Mouse (Mus musculus) midbrain, embryonic 11.5 days (tissue): ENCODE data around the gene Adh1. TPM values are rescaled to one million over a fixed set of nuclear protein-coding genes. Genes with fewer than 3 reads are reported as not detected.
A peak's percentile ranks its signal among the peaks of the same experiment; 100 is the strongest.

Experiments
- ATAC-seq: fragments of 200-750 bp; cut with Nextera tagmentation; 2 replicates; pipeline ENCODE4 v1.8.0; 2017; ENCODE audit warnings: moderate TSS enrichment, moderate library complexity; ENCODE audit not compliant: low FRiP score
- DNase-seq: peaks from one replicate; pipeline ENCODE4 v3.0.0; 2015; ENCODE audit warnings: low spot score; ENCODE audit errors: missing footprints
- H3K27ac ChIP-seq: fragments of 300-500 bp; sonication (generic); 2 replicates; pipeline ENCODE4 v1.5.1; 2014; ENCODE audit warnings: low read depth, low read length
- H3K27me3 ChIP-seq: fragments of 300-500 bp; sonication (generic); 2 replicates; pipeline ENCODE4 v1.6.1; 2014; ENCODE audit warnings: mild to moderate bottlenecking, low read length, moderate library complexity, mixed read lengths; ENCODE audit not compliant: control insufficient read depth, insufficient read depth
- H3K36me3 ChIP-seq: fragments of 300-500 bp; sonication (generic); 2 replicates; pipeline ENCODE4 v1.6.1; 2014; ENCODE audit warnings: mild to moderate bottlenecking, low read length, moderate library complexity, mixed read lengths; ENCODE audit not compliant: control insufficient read depth, insufficient read depth
- H3K4me1 ChIP-seq: fragments of 300-500 bp; sonication (generic); 2 replicates; pipeline ENCODE4 v1.6.1; 2014; ENCODE audit warnings: low read length; ENCODE audit not compliant: control insufficient read depth, insufficient read depth
- H3K4me2 ChIP-seq: fragments of 300-500 bp; sonication (generic); 2 replicates; pipeline ENCODE4 v1.6.1; 2014; ENCODE audit warnings: mild to moderate bottlenecking, moderate library complexity
- H3K4me3 ChIP-seq: fragments of 300-500 bp; sonication (generic); 2 replicates; pipeline ENCODE4 v1.5.1; 2014; ENCODE audit warnings: low read depth, low read length
- H3K9ac ChIP-seq: fragments of 300-500 bp; sonication (generic); 2 replicates; pipeline ENCODE4 v1.6.1; 2014; ENCODE audit warnings: low read length
- H3K9me3 ChIP-seq: fragments of 300-500 bp; sonication (generic); 2 replicates; pipeline ENCODE4 v1.6.1; 2016; ENCODE audit warnings: low read length; ENCODE audit not compliant: control insufficient read depth
- WGBS: fragments of 180-500 bp; shearing (Covaris S2); extraction: QIAGEN DNeasy Blood & Tissue Kit; methylation state at CpG from one replicate; pipeline ENCODE4 v1.1.7; 2014; 5-methylcytosine and 5-hydroxymethylcytosine counted together
- polyA plus RNA-seq: library from polyadenylated mRNA; unstranded; fragments of >200 nt; fragmentation: Nextera tagmentation; extraction: Ambion mirVana; gene quantifications from 2 replicates; pipeline ENCODE4 v1.2.1, GENCODE M21; 2014

Gene Adh1
- polyA plus RNA-seq, 1 experiment from 2014 or later, result 0.48 TPM

- 79% methylated on average over 11 of the region's 11 CpGs for WGBS
- no peaks in the 10 kb centered on the region for H3K9me3 ChIP-seq
- no peak for ATAC-seq
- DNase-seq, result peak; percentile 57
- no peak overlapping the region for H3K4me2 ChIP-seq
- no peak overlapping the region for H3K4me3 ChIP-seq
- no peak overlapping the region for H3K9ac ChIP-seq
- no peaks in the 10 kb centered on the region for H3K27me3 ChIP-seq
- H3K4me1 ChIP-seq, result no peaks in the 10 kb centered on the region
- H3K36me3 ChIP-seq, result no peaks in the 10 kb centered on the region
- H3K27ac ChIP-seq, result no peak overlapping the region
Observed at GRCm38 (mm10) chr3:138236546-138237163, 24.1 kb upstream of the Adh1 start.

- Histone ChIP-seq H3K4me2 (no peak overlapping the region), H3K4me1 (no peaks in the 10 kb centered on the region), H3K36me3 (no peaks in the 10 kb centered on the region), H3K9me3 (no peaks in the 10 kb centered on the region), H3K9ac (no peak overlapping the region), H3K27ac (no peak overlapping the region), H3K4me3 (no peak overlapping the region), H3K27me3 (no peaks in the 10 kb centered on the region)
- DNase-seq (peak; percentile 61), ATAC-seq (no peak)
- 85% methylated on average over 10 of the region's 10 CpGs for WGBS
Observed at GRCm38 (mm10) chr3:138238046-138238445, 22.7 kb upstream of the Adh1 start.

- H3K4me1 ChIP-seq, result no peaks in the 10 kb centered on the region
- DNase-seq, result peak; percentile 28
- H3K9ac ChIP-seq, result no peak overlapping the region
- H3K4me3 ChIP-seq, result no peak overlapping the region
- H3K36me3 ChIP-seq, result no peaks in the 10 kb centered on the region
- H3K4me2 ChIP-seq, result no peak overlapping the region
- H3K27me3 ChIP-seq, result no peaks in the 10 kb centered on the region
- ATAC-seq, result no peak
- H3K9me3 ChIP-seq, result no peaks in the 10 kb centered on the region
- no peak overlapping the region for H3K27ac ChIP-seq
- 89% methylated on average over 6 of the region's 6 CpGs for WGBS
Observed at GRCm38 (mm10) chr3:138239461-138239860, 21.3 kb upstream of the Adh1 start.

- no peak for ATAC-seq
Observed at GRCm38 (mm10) chr3:138240411-138240810, 20.4 kb upstream of the Adh1 start.

GRCm38 (mm10) chr3:138240942-138241341, 19.8 kb upstream of the Adh1 start:
- Histone ChIP-seq H3K4me3 (no peak overlapping the region), H3K4me1 (no peaks in the 10 kb centered on the region), H3K27ac (no peak overlapping the region), H3K36me3 (no peaks in the 10 kb centered on the region), H3K9me3 (no peaks in the 10 kb centered on the region), H3K4me2 (no peak overlapping the region), H3K27me3 (no peaks in the 10 kb centered on the region), H3K9ac (no peak overlapping the region)
- ATAC-seq, result no peak
- WGBS, result 80% methylated on average over 5 of the region's 5 CpGs
- no peak for DNase-seq

More at GRCm38 (mm10) chr3:138240411-138240810, 20.4 kb upstream of the Adh1 start:
- DNase-seq, result peak; percentile 77
- Histone ChIP-seq H3K36me3 (no peaks in the 10 kb centered on the region), H3K27me3 (no peaks in the 10 kb centered on the region), H3K9ac (no peak overlapping the region), H3K27ac (no peak overlapping the region), H3K4me1 (no peaks in the 10 kb centered on the region), H3K9me3 (no peaks in the 10 kb centered on the region), H3K4me2 (no peak overlapping the region), H3K4me3 (no peak overlapping the region)
- 83% methylated on average over 3 of the region's 3 CpGs for WGBS

- no peak overlapping the region for H3K4me3 ChIP-seq
- H3K9ac ChIP-seq, result no peak overlapping the region
- DNase-seq (peak; percentile 59), ATAC-seq (no peak)
- H3K4me1 ChIP-seq, result no peaks in the 10 kb centered on the region
- no peak overlapping the region for H3K4me2 ChIP-seq
- H3K27me3 ChIP-seq, result no peaks in the 10 kb centered on the region
- H3K27ac ChIP-seq, result no peak overlapping the region
- no peaks in the 10 kb centered on the region for H3K36me3 ChIP-seq
- H3K9me3 ChIP-seq, result no peaks in the 10 kb centered on the region
- 66% methylated on average over 6 of the region's 6 CpGs for WGBS
Observed at GRCm38 (mm10) chr3:138241371-138241770, 19.4 kb upstream of the Adh1 start.

GRCm38 (mm10) chr3:138242021-138242726, 18.6 kb upstream of the Adh1 start:
- ATAC-seq (0 out of 2 replicates have a peak, but pooled peaks have one; percentile 30), DNase-seq (peak; percentile 39)
- WGBS, result 81% methylated on average over 14 of the region's 14 CpGs
- Histone ChIP-seq H3K4me2 (no peak overlapping the region), H3K4me1 (no peaks in the 10 kb centered on the region), H3K9ac (no peak overlapping the region), H3K9me3 (no peaks in the 10 kb centered on the region), H3K4me3 (no peak overlapping the region), H3K36me3 (no peaks in the 10 kb centered on the region), H3K27me3 (no peaks in the 10 kb centered on the region), H3K27ac (no peak overlapping the region)

- ATAC-seq (no peak), DNase-seq (peak; percentile 51)
- no peaks in the 10 kb centered on the region for H3K4me1 ChIP-seq
- H3K9me3 ChIP-seq, result no peaks in the 10 kb centered on the region
- H3K4me3 ChIP-seq, result no peak overlapping the region
- no peaks in the 10 kb centered on the region for H3K36me3 ChIP-seq
- 88% methylated on average over 6 of the region's 6 CpGs for WGBS
- H3K4me2 ChIP-seq, result no peak overlapping the region
- H3K27me3 ChIP-seq, result no peaks in the 10 kb centered on the region
- no peak overlapping the region for H3K27ac ChIP-seq
- no peak overlapping the region for H3K9ac ChIP-seq
Observed at GRCm38 (mm10) chr3:138242933-138243332, 17.9 kb upstream of the Adh1 start.

GRCm38 (mm10) chr3:138244338-138244874, 16.4 kb upstream of the Adh1 start:
- 84% methylated on average over 7 of the region's 7 CpGs for WGBS
- Histone ChIP-seq H3K27me3 (no peaks in the 10 kb centered on the region), H3K36me3 (no peaks in the 10 kb centered on the region), H3K4me1 (no peaks in the 10 kb centered on the region), H3K9me3 (no peaks in the 10 kb centered on the region), H3K4me2 (no peak overlapping the region), H3K27ac (no peak overlapping the region), H3K4me3 (no peak overlapping the region), H3K9ac (no peak overlapping the region)
- DNase-seq (peak; percentile 62), ATAC-seq (no peak)
